In genomic region chr1:170136351-170137009, GRCm38 (mm10) we compare ENCODE assay signal across 8 mouse cellular contexts. TPM values are rescaled to one million over a fixed set of nuclear protein-coding genes. Genes with fewer than 3 reads are reported as not detected.
DNase-seq lines count a peak whose midpoint lies in the region; ATAC-seq and TF ChIP-seq lines count a peak whose summit lies in the region.

No protein-coding gene starts in this region.

- no peaks in the 10 kb centered on the region for H3K79me2 ChIP-seq in MEL (ENCODE audit: control insufficient read depth, insufficient read depth, low read length, poor library complexity)

- peak; percentile 73 for ATAC-seq in hindbrain, embryonic 11.5 days (ENCODE audit: low FRiP score)
- peak; percentile 97 for ATAC-seq in lung, embryonic 16.5 days (ENCODE audit: low read depth)

- no peak for TF ChIP-seq EP300 in MEL (IDR thresholded peaks at IDR 0.05; ENCODE audit: low read depth in 1 of 2, low read length in 2 of 2)

- H3K4me2 ChIP-seq in hindbrain, embryonic 11.5 days (replicated peaks; ENCODE audit: low read depth, low read length): no peak overlapping the region
- H3K4me2 ChIP-seq in lung, embryonic 16.5 days (ENCODE audit: low read depth, low read length): no peak overlapping the region

- TF ChIP-seq RAD21 in MEL (IDR thresholded peaks at IDR 0.05; ENCODE audit: low read depth, low read length): peak; percentile 88

- TF ChIP-seq CTCF in MEL (IDR thresholded peaks at IDR 0.05 in 2 of 3, conservative IDR thresholded peaks at IDR 0.05 in 1 of 3; ENCODE audit: control insufficient read depth in 1 of 3, insufficient read depth in 1 of 3, low read depth in 2 of 3, low read length in 3 of 3, poor library complexity in 1 of 3, severe bottlenecking in 1 of 3): peak; percentile 70 to 91 (median 76)

- no peak for TF ChIP-seq POLR2A in MEL (IDR thresholded peaks at IDR 0.05; ENCODE audit: control insufficient read depth in 1 of 2, insufficient read depth in 1 of 2, low read depth in 1 of 2, low read length in 2 of 2, poor library complexity in 1 of 2)

- H3K9ac ChIP-seq in MEL (ENCODE audit: control insufficient read depth, low read depth, low read length, poor library complexity, severe bottlenecking): peak overlapping the region; percentile 3; the same call in 1 of the 2 replicates
- H3K9ac ChIP-seq in hindbrain, embryonic 11.5 days (ENCODE audit: low read depth, low read length): no peak overlapping the region
- no peak overlapping the region for H3K9ac ChIP-seq in lung, embryonic 16.5 days (ENCODE audit: low read length)

- peak; percentile 92 for DNase-seq in MEL (ENCODE audit: low read depth, low spot score)
- peak; percentile 66 for DNase-seq in cerebellum, adult 9-11 months
- peak; percentile 50 to 59 for DNase-seq in frontal cortex, postnatal 10 days (ENCODE audit: low spot score in 2 of 2)
- peak; percentile 72 for DNase-seq in hindbrain, embryonic 11.5 days (ENCODE audit: low spot score)
- DNase-seq in layer of hippocampus, adult 9-11 months: peak; percentile 69
- peak; percentile 22 for DNase-seq in ovary, postnatal 10 days (ENCODE audit: low spot score)
- DNase-seq in thymus, postnatal 10 days (ENCODE audit: low spot score in 2 of 2): peak; percentile 24 to 59

- no peaks in the 10 kb centered on the region for H3K4me1 ChIP-seq in MEL (ENCODE audit: control insufficient read depth in 1 of 2, insufficient read depth in 2 of 2, low read length in 2 of 2)
- no peaks in the 10 kb centered on the region for H3K4me1 ChIP-seq in hindbrain, embryonic 11.5 days (replicated peaks; ENCODE audit: control insufficient read depth, insufficient read depth, low read length)
- no peaks in the 10 kb centered on the region for H3K4me1 ChIP-seq in lung, embryonic 16.5 days (replicated peaks; ENCODE audit: control insufficient read depth, insufficient read depth, low read length)

- peak overlapping the region; percentile 19 for H3K27ac ChIP-seq in MEL (ENCODE audit: control insufficient read depth, low read depth, low read length)
- no peak overlapping the region for H3K27ac ChIP-seq in hindbrain, embryonic 11.5 days (ENCODE audit: low read depth, low read length)
- H3K27ac ChIP-seq in lung, embryonic 16.5 days (ENCODE audit: low read length): peak overlapping the region; percentile 2; the same call in 1 of the 2 replicates

- no peak overlapping the region for H3K4me3 ChIP-seq in MEL (ENCODE audit: control insufficient read depth in 1 of 2, insufficient read depth in 1 of 2, low read depth in 2 of 2, low read length in 2 of 2)
- no peak overlapping the region for H3K4me3 ChIP-seq in hindbrain, embryonic 11.5 days (ENCODE audit: low read depth, low read length)
- H3K4me3 ChIP-seq in lung, embryonic 16.5 days (ENCODE audit: low read length): no peak overlapping the region

- 36% methylated on average over 7 of the region's 7 CpGs for WGBS in hindbrain, embryonic 11.5 days
- WGBS in lung, embryonic 16.5 days: 11% methylated on average over 7 of the region's 7 CpGs

- no peaks in the 10 kb centered on the region for H3K9me3 ChIP-seq in MEL (replicated peaks; ENCODE audit: insufficient read depth, low read length)
- no peaks in the 10 kb centered on the region for H3K9me3 ChIP-seq in hindbrain, embryonic 11.5 days (ENCODE audit: control insufficient read depth, low read length)
- H3K9me3 ChIP-seq in lung, embryonic 16.5 days (ENCODE audit: control insufficient read depth, low read length): no peaks in the 10 kb centered on the region

- no peaks in the 10 kb centered on the region for H3K27me3 ChIP-seq in MEL (ENCODE audit: control insufficient read depth in 1 of 2, insufficient read depth in 2 of 2, low read length in 2 of 2)
- H3K27me3 ChIP-seq in hindbrain, embryonic 11.5 days (ENCODE audit: control insufficient read depth, insufficient read depth, low read length): no peaks in the 10 kb centered on the region
- no peaks in the 10 kb centered on the region for H3K27me3 ChIP-seq in lung, embryonic 16.5 days (ENCODE audit: control insufficient read depth, insufficient read depth, low read depth, low read length)

- peaks cover 0 to 2% of the 10 kb centered on the region in 2 experiments; a peak in 2 of 4 replicates for H3K36me3 ChIP-seq in MEL (ENCODE audit: control insufficient read depth in 1 of 2, insufficient read depth in 2 of 2, low read length in 2 of 2)
- H3K36me3 ChIP-seq in hindbrain, embryonic 11.5 days (ENCODE audit: control insufficient read depth, insufficient read depth, low read length): no peaks in the 10 kb centered on the region
- no peaks in the 10 kb centered on the region for H3K36me3 ChIP-seq in lung, embryonic 16.5 days (ENCODE audit: control insufficient read depth, insufficient read depth, low read length)

TF ChIP-seq in MEL, 35 proteins besides CTCF, POLR2A, EP300 and RAD21:
- TF ChIP-seq SIN3A (IDR thresholded peaks at IDR 0.05; ENCODE audit: low read length): peak; percentile 38; the same call in 1 of the 2 replicates
- TF ChIP-seq TBP (IDR thresholded peaks at IDR 0.05; ENCODE audit: low read depth, low read length): peak; percentile 40; the same call in 1 of the 2 replicates
- TF ChIP-seq ZC3H11A (IDR thresholded peaks at IDR 0.05; ENCODE audit: low read depth, low read length): peak; percentile 71
- no peak for TF ChIP-seq CHD1 (IDR thresholded peaks at IDR 0.05; ENCODE audit: low read depth, low read length)
- TF ChIP-seq ETS1 (IDR thresholded peaks at IDR 0.05; ENCODE audit: low read depth, low read length): peak; percentile 76
- TF ChIP-seq NELFE (IDR thresholded peaks at IDR 0.05; ENCODE audit: low read depth, low read length): no peak
- no peak for TF ChIP-seq TCF12 (IDR thresholded peaks at IDR 0.05; ENCODE audit: low read depth, low read length)
- TF ChIP-seq ELF1 (IDR thresholded peaks at IDR 0.05; ENCODE audit: low read depth, low read length): 0 out of 2 replicates have a peak, but pooled peaks have one; percentile 44
- TF ChIP-seq USF1 (IDR thresholded peaks at IDR 0.05; ENCODE audit: low read depth, low read length): peak; percentile 62
- TF ChIP-seq SMC3 (IDR thresholded peaks at IDR 0.05; ENCODE audit: low read depth, low read length): peak; percentile 83

RNA-seq across cellular contexts. Expression of gene Ddr2, which starts 25.9 kb away (rescaled TPM):
- total RNA-seq in MEL (2012; rRNA removed): not detected in 2 replicates
- under 1 TPM in 1 of 2 experiments, not detected in 1; 0.04 TPM for polyA plus RNA-seq in MEL (2012; ENCODE audit: insufficient read depth in 1 of 2, insufficient read length in 2 of 2, low read depth in 1 of 2, low replicate concordance in 2 of 2, missing spikeins in 1 of 2)
- 31.2 and 32.0 TPM in 2 replicates for polyA plus RNA-seq in hindbrain, embryonic 11.5 days (2014; fragmentation: Nextera tagmentation; extraction: Ambion mirVana)
- polyA plus RNA-seq in lung, embryonic 16.5 days (2015; fragmentation: Nextera tagmentation; extraction: Ambion mirVana): 38.2 and 45.0 TPM in 2 replicates

RNA-seq across cellular contexts. Expression of gene Uap1, which starts 38.3 kb away (rescaled TPM):
- total RNA-seq in MEL (2012; rRNA removed): 74.5 and 87.3 TPM in 2 replicates
- 10 to 100 TPM in 1 of 2 experiments, not detected in 1; 80.8 TPM for polyA plus RNA-seq in MEL (2012; ENCODE audit: insufficient read depth in 1 of 2, insufficient read length in 2 of 2, low read depth in 1 of 2, low replicate concordance in 2 of 2, missing spikeins in 1 of 2)
- polyA plus RNA-seq in hindbrain, embryonic 11.5 days (2014; fragmentation: Nextera tagmentation; extraction: Ambion mirVana): 67.2 and 69.2 TPM in 2 replicates
- polyA plus RNA-seq in lung, embryonic 16.5 days (2015; fragmentation: Nextera tagmentation; extraction: Ambion mirVana): 52.7 and 53.6 TPM in 2 replicates

Comparison
In these comparisons a context has a peak if more than half of its experiments do, and no peak if none do; other contexts are left out.
1. DNase-seq: peak in every context shown above with its lines; median percentile 92 in MEL; 72 in hindbrain, embryonic 11.5 days; 69 in layer of hippocampus, adult 9-11 months; 66 in cerebellum, adult 9-11 months; 54 in frontal cortex, postnatal 10 days; 42 in thymus, postnatal 10 days; 22 in ovary, postnatal 10 days.
2. RNA of gene Ddr2, which starts 25.9 kb away (polyA plus RNA-seq): 38.2 to 45.0 TPM in lung, embryonic 16.5 days and 31.2 to 32.0 TPM in hindbrain, embryonic 11.5 days; 0.04 TPM in MEL; every median in the first group is over 10 times any median in the second.